Mouse (Mus musculus) heart, postnatal 4 days (tissue): ENCODE results near the gene Tnfaip8l1. TPM values are rescaled to one million over a fixed set of nuclear protein-coding genes. Genes with fewer than 3 reads are reported as not detected.

ENCODE experiments used
- microRNA-seq, 2 experiments: library from miRNA; unstranded; fragments of <30 nt; microRNA quantifications; one replicate each; pipeline ENCODE4 v1.2.0; 2021 to 2022
- total RNA-seq, 2 experiments: library from RNA; stranded (reverse); gene quantifications; 2 replicates each; pipeline ENCODE4 v1.2.3; 2021

Gene Tnfaip8l1
- total RNA-seq, 2 experiments from 2014 or later: 5.9 to 6.0 TPM

Small RNAs within 50 kb of the gene (microRNA-seq; reads per million reads assigned to microRNA genes)
- 0 reads per million in 2 experiments for gene Gm44397

Other genes starting within 250 kb of the Tnfaip8l1 start
- gene Zfp119b, start 213.0 kb upstream of the Tnfaip8l1 start, total RNA-seq: 1 to 10 TPM; 3.3 to 4.0 TPM
- under 1 TPM; 0.61 to 0.71 TPM for gene Ebi3, start 209.8 kb upstream of the Tnfaip8l1 start, total RNA-seq
- 10 to 100 TPM; 14.8 to 14.9 TPM for gene Yju2, start 203.4 kb upstream of the Tnfaip8l1 start, total RNA-seq
- gene Shd, start 192.0 kb upstream of the Tnfaip8l1 start, total RNA-seq: 1 to 10 TPM; 3.7 to 4.6 TPM
- gene Fsd1, start 176.0 kb upstream of the Tnfaip8l1 start, total RNA-seq: 1 to 10 TPM in 1 of 2 experiments, under 1 TPM in 1; 0.34 to 1.5 TPM
- gene Stap2, start 156.9 kb upstream of the Tnfaip8l1 start, total RNA-seq: 10 to 100 TPM; 13.3 to 15.2 TPM
- gene Mpnd, start 156.8 kb upstream of the Tnfaip8l1 start, total RNA-seq: 10 to 100 TPM; 42.7 to 44.7 TPM
- gene Sh3gl1, start 125.8 kb upstream of the Tnfaip8l1 start, total RNA-seq: 10 to 100 TPM; 37.8 to 38.5 TPM
- gene Chaf1a, start 122.0 kb upstream of the Tnfaip8l1 start, total RNA-seq: 10 to 100 TPM; 13.3 to 14.8 TPM
- gene Ubxn6, start 87.4 kb upstream of the Tnfaip8l1 start, total RNA-seq: 10 to 100 TPM; 50.8 to 57.5 TPM
- gene Hdgfl2, start 82.8 kb upstream of the Tnfaip8l1 start, total RNA-seq: 10 to 100 TPM; 52.8 to 55.9 TPM
- gene Plin4, start 52.7 kb upstream of the Tnfaip8l1 start, total RNA-seq: 10 to 100 TPM; 71.5 to 79.8 TPM
- 10 to 100 TPM; 61.6 to 67.6 TPM for gene Plin5, start 44.9 kb upstream of the Tnfaip8l1 start, total RNA-seq
- 1 to 10 TPM; 5.2 TPM for gene Lrg1, start 40.5 kb upstream of the Tnfaip8l1 start, total RNA-seq
- gene Sema6b, start 22.1 kb upstream of the Tnfaip8l1 start, total RNA-seq: 1 to 10 TPM; 6.3 to 7.2 TPM
- 10 to 100 TPM; 43.4 to 48.8 TPM for gene Mydgf, start 21.4 kb downstream of the Tnfaip8l1 start, total RNA-seq
- 10 to 100 TPM; 29.1 to 31.2 TPM for gene Dpp9, start 56.4 kb downstream of the Tnfaip8l1 start, total RNA-seq
- 10 to 100 TPM; 69.6 to 73.8 TPM for gene Fem1a, start 94.3 kb downstream of the Tnfaip8l1 start, total RNA-seq
- 10 to 100 TPM; 10.3 to 10.8 TPM for gene Ticam1, start 114.3 kb downstream of the Tnfaip8l1 start, total RNA-seq
- 10 to 100 TPM; 56.3 to 65.7 TPM for gene Plin3, start 130.4 kb downstream of the Tnfaip8l1 start, total RNA-seq
- not detected for gene Arrdc5, start 137.8 kb downstream of the Tnfaip8l1 start, total RNA-seq
- gene Uhrf1, start 140.8 kb downstream of the Tnfaip8l1 start, total RNA-seq: 10 to 100 TPM; 71.8 to 76.7 TPM
- gene Kdm4b, start 163.6 kb downstream of the Tnfaip8l1 start, total RNA-seq: 10 to 100 TPM; 38.9 to 40.5 TPM